Mouse (Mus musculus): ENCODE results near the gene Chd2.
A peak's percentile ranks its signal among the peaks of the same experiment; 100 is the strongest.

Gene Chd2

DNA sequence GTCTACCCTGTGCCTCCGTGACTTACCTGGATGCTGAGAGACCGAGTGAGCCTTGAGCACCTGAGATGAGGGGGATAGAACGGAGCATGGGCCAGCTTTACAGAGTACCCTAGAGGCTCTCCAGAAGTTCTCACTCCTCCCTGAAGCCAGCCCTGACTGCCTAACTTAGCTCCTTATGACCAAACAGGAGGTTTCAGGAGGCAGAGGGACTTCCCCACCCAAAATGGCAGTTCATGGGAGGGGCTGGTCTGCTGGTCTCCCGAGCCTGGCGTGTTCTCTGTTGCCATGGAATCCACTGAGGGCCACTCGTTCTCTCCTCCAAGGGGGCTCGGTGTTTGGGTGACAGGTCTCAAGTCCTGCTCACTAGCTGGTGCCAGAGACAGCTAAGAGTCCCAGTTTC, 130.1 kb downstream of the Chd2 start:
- DNase-seq (ENCODE audit: low read depth, low spot score) = no peak

DNA sequence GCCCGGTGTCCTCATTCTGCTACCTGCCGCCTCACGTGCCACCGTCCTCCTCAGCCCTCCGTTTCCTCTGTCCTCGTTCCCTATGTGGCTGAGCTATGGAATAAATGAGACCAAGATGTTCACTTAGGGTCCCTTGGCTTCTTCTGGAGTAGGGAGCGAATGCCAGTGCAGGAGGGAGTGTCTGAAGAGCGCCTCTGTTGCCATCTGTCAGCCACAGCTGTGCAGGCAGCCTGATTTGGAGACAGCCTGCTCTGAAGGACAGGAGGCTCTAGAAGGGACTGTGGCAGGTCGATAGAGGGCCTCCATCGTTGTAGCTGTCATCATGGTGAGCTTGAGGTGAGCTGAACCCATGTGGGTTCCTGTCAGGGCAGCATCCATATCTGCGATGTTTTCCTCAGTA, 136.1 kb downstream of the Chd2 start:
- DNase-seq (ENCODE audit: low read depth, low spot score) = peak; percentile 65

DNA sequence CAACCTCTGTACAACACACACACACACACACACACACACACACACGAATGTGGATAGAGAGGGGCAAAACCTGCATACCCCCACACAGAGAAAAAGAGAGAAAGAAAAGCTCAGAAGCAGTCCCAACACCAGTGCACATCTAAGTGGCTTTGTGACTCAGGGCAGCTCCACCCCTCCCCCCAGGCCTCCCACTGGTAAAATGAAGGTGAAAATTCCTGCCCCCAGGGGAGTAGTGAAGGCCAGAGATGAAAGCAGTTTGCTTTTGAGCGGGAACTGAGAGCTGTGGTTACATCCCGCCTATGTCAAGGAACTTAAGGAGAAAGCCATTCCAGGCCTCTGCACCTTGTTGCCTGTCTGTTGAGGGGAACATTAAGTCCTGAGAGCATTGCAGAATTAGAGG, 138.1 kb downstream of the Chd2 start:
- no peak for DNase-seq (ENCODE audit: low read depth, low spot score)

DNA sequence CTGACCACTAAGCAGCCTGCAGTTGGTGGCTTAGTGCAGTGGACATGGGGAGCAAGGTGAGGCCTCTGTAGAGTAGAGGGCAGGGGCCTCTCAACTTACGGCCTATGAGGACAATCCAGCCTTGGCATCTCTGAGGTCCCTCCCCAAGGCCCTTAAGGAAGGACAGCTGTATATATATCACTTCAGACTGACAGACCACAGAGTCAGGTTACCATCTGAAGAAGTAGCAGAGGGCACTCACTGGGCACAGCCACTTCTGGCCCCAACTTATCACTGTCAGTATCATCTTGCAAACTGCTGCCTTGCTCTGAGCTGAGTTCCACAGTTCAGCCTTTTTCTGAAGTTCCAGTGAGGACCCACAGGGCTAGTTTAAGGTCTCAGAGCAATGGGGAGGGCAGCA, 139.0 kb downstream of the Chd2 start:
- no peak for DNase-seq (ENCODE audit: low read depth, low spot score)

DNA sequence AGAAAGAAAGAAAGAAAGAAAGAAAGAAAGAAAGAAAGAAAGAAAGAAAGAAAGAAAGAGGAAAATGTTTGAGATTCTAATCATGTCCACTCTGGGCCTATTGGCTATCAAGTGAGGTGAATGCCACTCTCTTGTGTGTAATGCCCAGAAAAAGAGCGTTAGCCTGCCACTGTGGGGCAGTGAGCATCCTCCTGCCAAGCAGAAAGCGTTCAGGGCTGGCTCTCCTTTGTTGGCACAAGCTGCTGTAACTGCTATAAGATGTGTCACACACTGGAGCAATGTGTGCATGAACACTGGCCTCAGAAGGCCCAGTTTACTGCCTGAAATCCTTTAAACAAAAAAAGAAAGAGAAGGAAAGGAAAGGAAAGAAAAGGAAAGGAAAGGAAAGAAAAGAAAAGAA, 139.5 kb downstream of the Chd2 start:
- no peak for DNase-seq (ENCODE audit: low read depth, low spot score)

DNA sequence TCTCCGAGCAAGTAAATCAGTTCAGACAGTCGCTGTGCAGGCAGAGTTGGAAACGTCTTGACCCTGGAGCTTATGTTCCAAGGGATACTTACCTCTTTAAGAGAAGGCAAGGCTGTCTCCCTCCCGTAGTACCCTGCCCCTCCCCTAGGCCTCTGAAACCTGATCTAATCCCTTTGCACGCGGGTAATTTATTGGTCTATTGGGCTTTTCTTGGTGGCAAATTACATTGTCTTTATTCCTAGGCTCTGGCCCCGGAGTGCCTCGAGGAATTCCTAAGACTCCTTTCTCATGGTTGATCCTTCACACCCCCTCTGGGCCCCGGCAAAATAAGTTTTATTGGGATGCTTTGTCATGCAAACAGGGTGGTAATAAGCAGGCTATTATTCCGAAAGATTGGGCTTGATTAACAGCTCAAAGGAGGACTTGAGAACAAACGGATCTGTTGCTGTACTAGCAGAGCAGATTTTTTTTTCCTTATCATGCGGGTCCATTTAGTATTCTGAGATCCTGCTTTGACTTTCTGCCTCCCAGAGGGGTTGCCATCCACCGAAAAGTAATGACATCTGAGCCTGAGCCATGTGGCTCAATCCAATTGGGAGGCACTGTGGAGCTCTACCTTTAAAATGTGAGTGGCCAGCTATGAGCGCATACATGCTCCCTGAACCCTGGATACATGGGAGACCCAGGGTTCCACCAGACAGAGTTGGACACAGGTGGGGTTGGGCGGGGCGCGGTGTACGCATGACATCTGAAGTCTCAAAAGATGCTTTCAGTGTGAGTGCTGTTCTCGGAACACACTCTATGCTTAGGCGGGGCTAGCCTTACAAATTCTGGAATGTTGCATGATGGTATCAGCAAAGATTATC, 141.3 kb downstream of the Chd2 start:
- DNase-seq (ENCODE audit: low read depth, low spot score) = no peak

DNA sequence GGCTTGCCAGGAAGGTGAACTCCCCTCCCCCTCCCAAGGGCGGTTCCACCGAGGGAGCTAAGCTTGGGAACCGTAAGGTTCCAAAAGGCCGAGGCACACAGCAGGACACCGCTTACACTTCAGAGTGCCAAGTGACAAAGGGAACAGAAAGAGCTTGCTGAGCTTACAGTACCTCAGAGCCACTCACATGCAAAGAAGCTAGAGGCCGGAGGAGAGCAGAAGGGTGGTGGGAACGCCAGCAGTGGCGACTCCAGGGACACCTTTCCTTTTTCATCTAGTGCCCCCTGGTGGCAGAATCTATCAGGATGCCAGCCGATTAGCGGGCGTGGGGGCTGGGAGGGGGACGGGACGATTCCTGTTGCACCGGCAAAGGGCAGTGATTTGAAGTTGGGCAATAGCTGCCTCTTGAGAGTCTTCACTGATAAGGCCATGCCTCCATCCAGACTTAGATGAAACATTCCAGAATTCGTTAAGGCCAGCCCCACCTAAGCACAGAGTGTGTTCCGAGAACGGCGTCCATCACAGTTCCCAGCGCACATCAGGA, 142.1 kb downstream of the Chd2 start:
- DNase-seq (ENCODE audit: low read depth, low spot score) = peak; percentile 86

DNA sequence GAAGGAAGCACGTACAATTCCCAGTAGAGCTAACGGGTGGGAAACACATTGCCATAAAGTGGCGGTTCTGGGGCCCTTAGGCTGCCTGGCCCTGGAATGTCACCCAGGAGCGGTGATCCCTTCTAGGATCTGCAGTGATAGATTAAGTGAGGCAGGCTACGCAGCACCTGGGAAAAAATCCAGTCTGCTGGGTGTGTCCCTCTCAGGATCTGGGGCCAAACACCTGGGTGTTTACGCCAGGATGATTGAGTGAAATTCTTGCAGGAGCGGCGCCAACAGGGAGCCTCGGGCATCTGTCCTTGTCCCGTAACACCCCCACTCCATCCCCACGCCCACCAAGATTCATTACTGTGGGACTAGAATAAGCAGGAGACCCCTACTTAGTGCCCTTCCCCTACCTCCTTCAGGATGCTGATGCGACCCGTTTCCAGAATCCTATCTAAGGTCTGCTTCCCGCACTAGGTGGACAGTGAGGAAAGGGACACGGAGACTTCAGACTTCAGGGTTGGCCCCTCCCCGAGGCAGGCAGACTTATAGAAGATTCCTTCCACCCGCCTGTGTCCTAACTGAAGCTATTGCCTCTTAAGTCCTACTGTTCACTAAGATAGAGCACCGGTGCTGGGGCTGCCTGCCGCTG, 142.7 kb downstream of the Chd2 start:
- no peak for DNase-seq (ENCODE audit: low read depth, low spot score)

DNA sequence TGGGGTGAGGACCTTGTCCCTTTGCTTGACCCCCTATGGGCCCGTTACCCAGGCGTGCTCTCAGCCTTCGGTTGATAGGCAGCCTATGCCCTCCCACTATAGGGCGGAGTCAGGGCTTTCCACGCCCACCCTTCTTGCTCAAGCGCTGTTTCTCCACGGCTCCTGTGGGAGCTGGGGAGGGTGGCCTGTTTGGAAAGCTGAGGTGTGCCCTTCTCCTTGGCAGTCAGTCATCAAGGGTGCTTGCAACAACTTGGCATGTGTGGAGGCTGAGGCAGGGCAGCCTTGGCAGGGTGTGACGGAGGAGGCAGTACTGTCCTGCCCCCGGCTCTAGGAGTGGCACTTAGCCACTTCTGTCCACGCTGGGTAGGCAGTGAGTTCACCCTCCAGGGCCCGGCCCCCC, 143.3 kb downstream of the Chd2 start:
- DNase-seq (ENCODE audit: low read depth, low spot score) = peak; percentile 68

DNA sequence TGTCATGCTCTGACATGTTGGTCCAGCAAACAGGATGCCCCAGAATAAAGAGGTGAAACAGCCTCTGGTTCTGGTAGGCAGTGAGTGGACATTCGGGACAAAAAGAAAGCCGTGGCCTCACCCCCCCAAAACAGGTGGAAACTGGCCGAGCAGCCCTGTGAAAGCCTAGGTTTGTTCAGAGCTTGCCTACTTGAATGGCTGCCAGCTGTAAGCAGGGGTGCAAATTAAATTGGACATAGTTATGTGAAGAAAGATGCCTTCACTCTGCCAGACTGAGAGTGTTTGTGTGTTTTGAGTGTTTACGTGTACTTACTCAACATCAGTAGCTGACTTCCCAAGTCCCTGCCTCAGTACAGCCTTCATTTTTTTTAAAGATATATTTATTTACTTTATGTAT, 147.6 kb downstream of the Chd2 start:
- no peak for DNase-seq (ENCODE audit: low read depth, low spot score)

DNA sequence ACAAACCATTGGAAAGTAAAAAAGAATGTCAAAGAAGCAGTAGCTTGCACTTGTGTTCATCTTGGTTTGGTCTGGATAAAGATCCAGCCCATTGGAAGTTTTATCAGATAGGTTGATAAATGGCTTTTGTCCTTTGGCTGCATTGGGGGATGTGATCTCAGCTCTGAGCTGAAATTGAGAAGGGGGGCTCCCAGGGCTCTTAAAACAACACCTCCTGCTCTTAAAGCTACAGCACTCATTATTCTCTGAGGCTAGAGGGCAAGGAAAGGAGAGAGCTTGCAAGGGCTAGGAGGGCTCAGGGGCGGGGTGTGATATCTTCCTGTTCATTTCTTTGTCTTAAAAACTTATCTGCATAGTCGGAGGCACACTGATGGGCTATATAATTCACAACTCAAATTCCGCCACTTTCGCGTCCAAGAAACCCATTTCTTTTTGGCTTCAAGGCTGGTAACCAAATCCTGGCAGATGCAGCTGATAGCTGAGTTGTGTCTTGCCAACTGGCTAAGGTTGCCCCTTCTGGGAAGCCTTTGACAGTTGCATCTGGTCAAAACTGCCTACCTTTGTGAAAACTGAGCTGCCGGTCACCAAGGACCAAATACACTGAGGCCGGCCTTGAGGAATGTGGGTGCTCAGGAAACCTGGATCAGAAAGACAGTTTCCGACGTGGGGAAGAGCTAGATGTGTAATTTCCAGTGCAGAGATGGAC, 148.2 kb downstream of the Chd2 start:
- no peak for DNase-seq (ENCODE audit: low read depth, low spot score)

DNA sequence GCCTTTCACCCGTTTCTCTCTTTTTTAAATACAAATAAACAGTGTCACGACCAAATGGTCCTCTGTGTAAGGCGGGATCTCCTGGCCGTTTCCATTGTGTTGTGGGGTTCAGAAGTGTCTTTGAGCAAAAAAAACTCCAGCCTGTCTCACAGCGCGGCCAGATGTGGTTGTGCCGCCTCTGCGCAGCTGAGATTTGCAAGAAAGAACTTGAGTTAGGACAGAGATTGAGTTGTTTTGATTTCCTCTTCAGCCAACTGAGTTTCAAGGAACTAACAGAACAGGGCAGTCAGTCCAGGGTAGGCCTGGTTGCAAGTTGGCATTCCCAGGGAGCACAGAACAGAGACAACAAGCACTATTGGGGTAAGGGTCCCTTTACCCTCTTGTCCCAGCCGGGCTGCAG, 149.3 kb downstream of the Chd2 start:
- DNase-seq (ENCODE audit: low read depth, low spot score) = peak; percentile 36

DNA sequence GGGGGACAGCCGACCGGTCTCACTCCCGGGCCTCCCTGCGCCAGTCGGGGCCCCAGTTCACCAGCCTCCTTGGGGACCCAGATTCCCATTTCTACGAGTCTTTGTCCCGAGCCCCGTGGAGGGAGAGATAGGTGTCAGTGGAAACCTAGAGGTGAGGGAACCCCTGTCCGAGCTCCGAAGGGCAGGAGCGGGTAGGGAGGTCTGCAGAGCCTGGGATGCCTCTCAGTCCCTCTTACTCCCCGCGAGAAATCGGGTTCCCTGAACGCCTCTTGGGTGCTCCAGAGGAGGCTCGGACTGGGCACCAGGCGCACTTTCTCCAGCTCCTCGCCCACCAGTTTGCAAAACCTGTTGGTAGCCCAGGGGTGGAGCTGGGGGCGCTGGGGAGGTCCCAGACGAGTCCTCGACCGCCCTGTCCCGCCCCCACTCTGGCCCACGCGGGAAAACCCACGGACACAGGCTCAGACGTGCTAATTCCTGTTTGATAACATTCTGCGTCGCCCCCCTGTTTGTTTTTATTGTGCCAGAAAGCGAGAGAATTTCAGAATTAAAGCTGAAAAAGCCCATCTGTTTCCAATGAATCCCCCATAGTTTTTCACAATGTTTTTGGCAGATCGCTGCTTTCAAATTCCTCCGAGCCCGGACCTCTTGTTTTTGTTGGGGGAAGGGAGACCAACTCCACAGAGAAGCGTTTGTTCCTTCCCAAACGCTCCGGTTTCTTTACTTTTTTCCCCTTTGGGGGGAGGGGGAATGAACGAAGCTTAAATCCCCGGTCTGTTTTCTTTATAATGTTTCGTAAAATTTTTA, 149.9 kb downstream of the Chd2 start:
- DNase-seq (ENCODE audit: low read depth, low spot score) = peak; percentile 68

DNA sequence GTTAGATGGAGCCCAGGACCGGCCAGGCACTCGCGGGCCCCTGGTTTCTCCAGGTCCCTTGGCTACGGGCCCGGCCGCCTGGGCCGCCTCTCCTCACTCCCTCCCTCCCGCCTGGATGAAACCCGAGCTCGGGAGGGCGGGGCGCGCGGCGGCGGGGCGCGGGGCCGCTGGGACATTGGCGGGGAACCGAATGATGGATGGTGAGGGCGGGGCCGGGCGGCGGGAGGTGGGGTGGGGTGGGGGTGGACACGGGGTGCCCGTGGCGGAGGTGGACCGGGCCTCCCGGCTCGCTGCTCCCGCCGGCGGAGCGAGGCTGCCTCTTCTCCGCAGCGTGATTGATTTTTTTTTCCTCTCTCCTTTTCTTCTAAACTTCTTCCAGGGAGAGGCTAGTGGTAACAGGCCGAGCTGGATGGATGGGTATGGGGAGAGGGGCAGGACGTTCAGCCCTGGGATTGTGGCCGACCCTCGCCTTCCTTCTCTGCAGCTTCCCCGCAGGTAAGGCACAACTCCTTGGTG, 150.6 kb downstream of the Chd2 start:
- peak; percentile 77 for DNase-seq (ENCODE audit: low read depth, low spot score)

DNA sequence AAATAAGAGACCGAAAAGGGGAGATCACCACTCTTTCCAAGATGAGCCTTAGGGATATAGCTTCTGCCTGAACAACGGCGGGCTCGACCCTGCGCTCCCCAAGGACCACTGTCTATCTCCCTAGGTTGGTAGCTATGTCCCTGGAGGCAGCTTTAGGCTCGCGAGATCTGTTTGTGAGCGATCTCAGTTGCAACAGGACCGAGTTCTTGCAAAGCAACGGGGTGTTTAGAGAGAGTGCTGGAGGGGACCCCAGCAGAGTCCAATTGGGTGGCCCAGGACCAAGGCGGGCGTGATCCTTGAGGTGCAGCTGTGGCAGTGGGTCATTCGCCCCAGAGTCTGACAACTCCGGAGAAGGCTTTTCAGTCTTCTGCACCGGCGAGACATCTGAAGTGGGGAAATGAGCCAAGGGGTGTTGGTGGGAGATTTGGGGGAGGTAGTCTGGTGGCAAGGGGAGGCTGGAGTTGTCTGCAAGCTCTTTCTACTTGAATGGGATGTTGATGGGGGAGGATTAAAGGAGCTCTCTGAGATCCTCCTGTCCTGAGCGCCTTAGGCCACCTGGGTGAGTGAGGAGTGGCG, 151.1 kb downstream of the Chd2 start:
- no peak for DNase-seq (ENCODE audit: low read depth, low spot score)

DNA sequence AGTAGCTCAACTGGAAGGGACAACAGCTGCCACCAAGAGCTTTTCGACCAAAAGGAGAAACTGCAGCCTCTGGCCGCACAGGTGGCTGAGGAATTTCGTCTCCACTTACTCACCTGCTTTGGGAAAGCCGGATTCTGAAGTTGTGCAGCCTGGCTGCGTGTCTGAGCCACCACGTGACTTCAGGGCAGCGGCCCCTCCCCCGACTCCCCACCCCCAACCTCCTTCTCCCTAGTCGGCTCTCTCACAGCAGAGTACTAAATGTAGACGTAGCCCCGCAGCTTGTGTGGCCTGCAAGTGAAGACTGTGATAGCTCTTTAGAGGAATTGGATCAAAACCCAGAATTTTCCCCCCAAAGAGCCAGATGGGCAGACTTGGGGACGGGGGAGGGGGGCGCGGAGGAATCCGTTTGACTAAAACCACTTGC, 151.7 kb downstream of the Chd2 start:
- no peak for DNase-seq (ENCODE audit: low read depth, low spot score)

DNA sequence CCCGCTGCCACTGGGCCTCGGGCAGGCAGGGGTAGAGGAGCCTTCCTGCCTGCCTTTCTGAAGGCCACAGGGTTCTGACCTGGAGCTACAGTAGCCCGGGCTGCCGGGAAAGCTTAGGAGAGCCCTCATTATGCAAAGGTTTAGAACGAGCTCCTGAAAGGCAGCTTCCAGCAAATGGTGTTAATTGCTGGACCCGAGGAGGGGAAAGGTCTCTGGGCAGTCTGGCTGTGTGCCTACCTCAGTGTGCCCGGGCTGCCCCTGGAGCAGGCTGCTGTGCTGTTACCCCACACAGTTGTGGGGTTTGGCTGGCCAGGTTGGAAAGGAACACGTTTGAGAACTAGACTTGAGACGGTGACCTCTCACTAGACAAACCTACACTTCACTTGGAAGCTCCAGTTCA, 152.2 kb downstream of the Chd2 start:
- no peak for DNase-seq (ENCODE audit: low read depth, low spot score)

DNA sequence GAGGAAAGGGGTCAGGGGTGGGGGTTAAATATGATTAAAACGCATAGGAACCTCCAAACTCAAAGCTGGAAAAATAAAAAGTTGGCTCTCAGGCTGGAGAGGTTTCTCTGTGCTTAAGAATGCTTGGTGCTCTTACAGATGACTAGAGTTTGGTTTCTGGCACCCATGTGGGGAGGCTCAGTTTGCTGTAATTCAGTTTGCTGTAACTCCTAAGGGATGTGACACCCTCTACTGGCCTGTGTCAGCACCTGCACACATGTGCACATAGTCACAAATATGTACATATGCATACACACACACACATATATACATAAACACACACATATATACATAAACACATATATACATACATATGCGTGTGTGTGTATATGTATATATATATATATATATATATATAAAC, 152.8 kb downstream of the Chd2 start:
- DNase-seq (ENCODE audit: low read depth, low spot score) = no peak

DNA sequence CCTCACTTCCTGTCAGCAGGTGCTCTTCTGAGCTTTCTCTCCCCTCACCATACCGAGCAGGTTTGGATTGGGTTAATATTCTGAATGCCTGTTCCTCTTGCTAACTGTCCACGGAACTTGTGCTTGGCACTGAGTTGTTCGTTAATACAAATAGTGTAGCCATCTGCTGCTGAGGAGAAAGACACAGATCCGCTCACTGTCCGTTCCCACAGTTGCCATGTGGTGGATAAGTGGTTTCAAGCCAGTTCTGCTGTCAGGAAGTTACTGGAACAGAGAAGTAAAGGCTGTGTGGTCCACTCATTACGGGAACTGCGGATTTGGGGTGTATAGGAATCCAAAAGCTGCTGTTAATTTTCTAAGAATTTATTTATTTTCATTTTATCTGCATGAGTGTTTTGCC, 158.8 kb downstream of the Chd2 start:
- no peak for DNase-seq (ENCODE audit: low read depth, low spot score)

DNA sequence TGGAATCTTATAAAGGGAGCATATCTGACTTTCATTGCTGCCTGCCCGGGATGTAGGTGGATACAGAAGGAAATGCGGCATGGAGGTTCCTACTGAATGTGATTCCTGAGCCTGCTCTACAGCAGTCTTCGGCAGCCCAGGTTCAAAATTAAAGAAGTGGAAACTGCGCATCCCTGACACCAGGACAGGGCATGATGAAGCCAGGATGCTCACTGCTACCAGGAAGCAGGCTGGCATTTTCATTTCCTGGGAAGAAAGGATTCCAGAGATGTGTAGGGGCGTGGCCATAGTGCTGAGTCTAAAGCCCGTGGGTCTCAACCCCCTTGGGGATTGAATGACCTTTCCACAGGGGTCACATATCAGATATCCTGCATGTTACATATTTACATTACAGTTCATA, 163.6 kb downstream of the Chd2 start:
- no peak for DNase-seq (ENCODE audit: low read depth, low spot score)

DNA sequence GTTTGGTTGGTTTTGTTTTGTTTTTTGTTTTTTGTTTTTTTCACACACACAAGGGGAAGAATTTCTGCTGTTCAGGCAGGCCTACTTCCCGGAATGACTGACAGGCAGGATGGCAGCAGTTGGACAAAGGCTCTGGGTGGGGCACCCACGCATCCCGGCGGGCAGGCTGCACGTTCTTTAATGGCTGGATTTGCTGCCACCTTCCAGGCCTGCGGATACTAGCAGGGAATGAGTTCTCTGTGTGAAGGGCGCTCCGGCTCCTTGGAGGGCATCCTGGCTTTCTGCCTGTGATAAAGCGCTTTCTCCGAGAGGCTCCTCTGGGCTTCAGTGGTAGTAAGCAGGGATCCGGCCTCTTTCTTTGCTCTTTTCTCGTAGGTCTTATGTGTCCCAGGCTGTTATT, 164.3 kb downstream of the Chd2 start:
- DNase-seq (ENCODE audit: low read depth, low spot score) = no peak

Measured in brain, adult 2 months (tissue).